Mouse (Mus musculus) cerebellum, adult 11 months (tissue): ENCODE results near the gene Caskin2.

Experiments used
- DNase-seq: peaks from one replicate; pipeline ENCODE4 v3.0.0; 2022

The Caskin2 gene

DNA sequence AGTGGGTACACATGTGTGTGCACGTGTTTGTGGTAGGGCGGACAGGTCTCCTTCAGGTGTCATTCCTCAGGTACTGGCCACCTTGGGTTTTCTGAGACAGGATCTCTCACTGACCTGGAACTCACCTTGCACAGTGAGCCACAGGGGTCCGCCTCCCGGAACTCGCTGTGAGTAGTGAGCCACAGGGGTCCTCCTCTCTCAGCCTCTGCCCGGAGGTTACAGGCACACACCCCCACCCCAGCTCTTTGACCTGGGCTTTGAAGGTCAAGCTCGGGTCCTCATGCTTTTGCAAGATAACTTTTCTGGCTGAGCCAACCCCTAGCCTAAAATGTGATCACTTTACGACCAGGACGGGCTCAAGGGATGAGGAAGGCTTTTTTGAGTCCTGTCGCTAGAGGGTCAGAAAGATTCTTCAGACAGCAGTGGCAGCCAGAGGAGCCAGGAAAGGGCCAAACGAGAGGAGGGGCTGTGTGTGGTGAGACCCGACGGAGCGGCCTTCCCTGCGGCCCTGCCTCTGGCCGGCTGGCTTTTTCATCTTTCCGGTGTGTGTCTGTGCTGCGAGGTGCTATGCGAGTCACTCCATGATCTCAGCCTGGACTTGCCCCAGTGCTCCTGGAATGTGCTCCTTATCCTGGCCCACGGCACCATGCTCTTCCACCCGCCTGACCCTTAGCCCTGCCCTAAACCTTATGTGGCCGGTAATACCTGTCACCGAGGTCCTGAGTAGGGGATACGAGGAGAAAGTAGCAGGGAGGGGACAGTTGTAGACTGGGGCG lies 17.3 kb upstream of the Caskin2 start:
- no peak for DNase-seq

DNA sequence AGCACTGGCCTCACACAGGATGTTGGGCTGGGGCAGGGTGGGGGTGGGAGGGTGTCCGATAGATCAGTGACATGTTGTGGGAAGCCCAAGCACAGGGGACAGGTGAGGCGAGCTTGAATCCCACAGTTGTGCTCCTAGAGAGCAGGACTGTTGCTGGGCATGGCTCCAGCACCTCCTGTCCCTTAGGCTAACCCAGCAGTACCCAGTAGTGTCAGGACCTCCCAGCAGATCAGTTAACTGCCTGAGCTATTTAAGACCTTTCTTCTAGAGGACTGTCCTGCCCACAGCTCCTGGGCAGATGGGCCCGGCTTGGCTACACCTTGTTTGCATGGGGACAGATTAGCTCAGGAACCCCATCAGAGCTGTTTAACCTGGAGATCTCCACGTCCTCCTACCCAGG lies 15.6 kb upstream of the Caskin2 start:
- no peak for DNase-seq

DNA sequence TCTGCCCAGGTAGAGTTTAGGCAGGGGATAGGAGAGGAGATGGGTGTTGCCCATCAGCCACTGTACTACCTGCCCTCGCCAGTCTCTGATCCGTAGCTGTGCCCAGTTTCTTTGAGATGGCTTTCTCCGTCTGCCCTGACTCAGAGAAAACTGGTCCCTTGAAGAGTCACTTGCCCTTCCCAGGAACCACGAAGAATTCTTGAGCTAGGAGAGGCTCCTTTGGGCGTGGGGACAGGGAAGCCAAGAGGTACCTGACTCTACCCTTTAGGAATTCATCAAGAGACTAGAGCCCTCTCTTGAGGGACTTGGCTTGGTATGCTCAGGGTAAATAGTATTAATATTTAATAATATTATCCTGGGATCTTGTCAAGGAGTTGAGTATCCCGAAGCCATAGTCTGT lies 14.2 kb upstream of the Caskin2 start:
- DNase-seq, result no peak

DNA sequence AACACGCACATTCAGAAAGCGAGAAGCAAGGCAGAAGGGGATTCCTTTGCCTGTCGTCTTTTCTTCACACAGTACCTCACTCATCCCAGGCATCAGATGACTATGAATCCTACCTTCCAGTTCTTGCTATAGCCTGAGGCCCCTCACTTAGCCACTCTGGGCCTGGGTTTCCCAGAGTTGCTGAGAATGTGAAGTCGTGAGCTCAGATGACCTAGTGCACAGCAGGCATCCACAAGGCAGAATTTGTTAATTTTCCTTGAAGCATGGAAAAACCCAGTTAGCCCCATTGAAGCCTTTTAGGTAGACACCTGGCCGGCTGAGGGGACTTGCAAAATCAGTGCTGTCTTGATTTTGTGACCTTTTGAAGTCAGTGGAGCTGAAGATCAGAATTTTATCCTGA lies 13.0 kb upstream of the Caskin2 start:
- no peak for DNase-seq

DNA sequence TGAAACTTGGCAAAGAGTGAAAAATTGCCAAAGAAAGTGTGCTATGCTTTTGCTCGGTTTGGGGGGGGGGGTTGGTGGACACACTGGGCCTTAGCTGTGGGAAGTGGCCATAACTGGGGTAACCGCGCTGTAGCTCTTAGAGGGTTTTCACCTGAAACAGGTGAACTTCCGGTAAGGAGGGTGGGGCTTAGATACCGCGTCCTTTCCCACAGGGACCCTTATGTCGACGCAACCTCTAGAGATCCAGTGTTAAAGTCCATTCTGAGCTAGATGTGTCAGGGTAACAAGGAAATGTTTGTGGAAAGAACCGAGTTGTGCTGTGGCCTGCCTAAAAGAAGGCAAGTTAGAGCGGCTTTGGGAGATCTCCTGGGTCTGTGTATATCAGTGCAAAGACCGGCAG lies 11.4 kb upstream of the Caskin2 start:
- DNase-seq, result no peak

DNA sequence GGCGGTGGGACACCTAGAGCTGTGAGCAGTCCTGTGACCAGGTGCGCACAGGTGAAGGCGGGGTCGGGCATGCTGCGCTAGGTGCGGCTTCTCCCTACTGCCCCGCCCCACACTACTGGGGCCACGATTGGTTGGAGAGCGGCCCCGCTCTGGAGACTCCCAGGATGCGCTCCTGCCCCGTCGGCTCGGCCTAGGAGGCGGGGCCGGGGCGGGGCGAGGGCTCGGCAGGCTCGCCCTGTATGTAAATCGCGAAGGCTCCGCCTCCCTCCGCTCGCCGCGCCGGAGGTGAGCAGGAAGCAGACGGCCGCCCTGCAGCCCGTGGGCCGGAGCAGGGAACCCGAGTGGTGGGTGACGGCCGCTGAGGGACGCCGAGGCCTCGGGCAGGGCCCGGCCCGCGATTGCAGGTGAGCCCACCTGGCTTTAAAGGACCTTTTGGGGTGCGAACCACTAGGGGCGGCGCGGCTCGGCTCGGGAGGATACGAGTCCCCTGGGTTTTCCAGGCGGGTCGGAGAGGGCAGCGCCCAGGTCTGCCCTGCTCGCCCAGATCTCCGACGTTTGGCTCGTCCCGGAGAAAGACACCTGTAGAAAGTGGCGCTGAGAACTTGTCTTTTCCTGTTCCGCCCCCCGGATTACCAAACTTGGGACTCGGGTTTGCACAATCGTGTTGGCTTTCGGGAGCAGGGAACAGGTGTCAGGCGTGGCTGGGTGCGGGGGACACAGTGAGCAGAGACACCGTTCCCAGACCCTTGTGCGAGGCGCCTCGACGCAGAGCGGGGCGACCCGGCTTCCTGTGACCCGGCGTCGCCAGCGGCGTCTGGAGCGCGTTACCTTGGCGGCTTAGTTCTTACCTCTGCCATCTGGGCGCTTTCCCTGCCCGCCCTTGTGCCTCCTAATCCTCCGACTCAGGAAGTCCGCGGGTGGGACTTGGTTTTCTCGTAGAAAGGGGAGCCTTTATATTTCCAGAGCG lies 10.6 kb upstream of the Caskin2 start, which contains the start of gene Llgl2:
Gene Llgl2, plus strand, starts transcription at position 276 of the 967 bp plus-strand sequence.
- peak; percentile 74 for DNase-seq

DNA sequence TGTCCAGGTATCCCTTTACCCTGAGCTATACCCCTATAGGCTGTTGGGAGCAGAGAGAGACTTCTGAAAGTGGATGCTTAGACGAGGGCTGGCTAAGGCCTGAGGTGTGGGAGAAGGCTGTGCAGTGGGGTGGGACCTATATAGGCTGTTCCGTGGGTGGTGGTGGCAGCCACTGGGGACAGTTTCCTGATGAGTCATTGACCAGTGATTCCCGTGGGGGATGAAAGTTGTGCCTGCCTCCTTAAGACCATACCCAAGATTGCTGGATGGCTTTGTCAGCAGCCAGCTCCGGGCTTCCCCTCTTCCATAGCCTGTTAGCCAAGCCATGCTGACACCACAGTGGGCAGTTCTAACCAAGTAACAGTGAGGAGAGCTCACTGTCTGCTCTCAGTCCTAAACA lies 7.6 kb upstream of the Caskin2 start:
- DNase-seq, result no peak

DNA sequence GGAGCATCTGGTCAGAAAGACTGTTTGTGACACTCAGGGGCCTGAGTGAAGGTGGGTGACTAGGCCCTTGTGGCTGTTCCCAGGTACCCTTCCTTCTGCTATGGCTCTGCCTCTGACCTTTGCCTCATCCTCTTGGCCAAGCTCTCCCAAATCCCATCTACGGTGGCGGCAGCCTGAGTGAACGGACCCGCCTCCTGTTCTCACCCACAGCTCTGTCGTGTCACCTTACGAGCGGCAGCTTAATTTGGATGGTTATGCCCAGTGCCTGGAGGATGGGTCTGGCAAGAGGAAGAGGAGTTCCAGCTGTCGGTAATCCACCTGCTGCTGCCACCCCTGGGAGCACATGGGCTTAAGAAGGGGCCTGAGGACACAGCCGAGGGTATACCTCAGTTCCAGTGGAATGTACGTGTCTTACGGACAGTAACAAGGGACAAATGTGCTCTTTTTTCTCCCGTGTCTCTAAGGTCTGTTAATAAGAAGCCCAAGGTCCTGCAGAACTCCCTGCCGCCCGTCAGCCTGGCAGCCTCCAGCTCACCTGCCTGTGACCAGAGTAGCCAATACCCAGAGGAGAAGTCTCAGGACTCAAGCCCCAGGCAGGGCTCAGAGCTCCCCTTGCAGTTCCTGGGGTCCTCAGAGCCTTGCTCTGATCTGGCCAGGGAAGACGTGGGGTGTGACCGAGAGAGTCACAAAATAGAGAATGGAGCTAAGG lies 6.6 kb upstream of the Caskin2 start:
- no peak for DNase-seq

DNA sequence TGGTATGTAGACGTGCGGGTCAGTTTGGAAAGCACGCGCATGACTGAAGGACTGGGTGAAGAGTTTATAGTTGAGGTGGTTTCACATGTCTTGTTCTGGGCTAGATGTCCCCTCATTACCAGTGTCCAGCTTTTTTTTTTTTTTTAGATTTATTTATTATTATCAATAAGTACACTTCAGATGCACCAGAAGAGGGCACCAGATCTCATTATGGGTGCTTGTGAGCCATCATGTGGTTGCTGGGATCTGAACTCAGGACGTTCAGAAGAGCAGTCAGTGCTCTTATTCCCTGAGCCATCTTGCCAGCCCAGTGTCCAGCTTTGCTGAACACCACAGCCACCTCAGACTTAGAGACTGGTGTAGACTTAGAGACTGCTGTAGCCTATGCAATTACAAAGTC lies 3.9 kb upstream of the Caskin2 start:
- no peak for DNase-seq

DNA sequence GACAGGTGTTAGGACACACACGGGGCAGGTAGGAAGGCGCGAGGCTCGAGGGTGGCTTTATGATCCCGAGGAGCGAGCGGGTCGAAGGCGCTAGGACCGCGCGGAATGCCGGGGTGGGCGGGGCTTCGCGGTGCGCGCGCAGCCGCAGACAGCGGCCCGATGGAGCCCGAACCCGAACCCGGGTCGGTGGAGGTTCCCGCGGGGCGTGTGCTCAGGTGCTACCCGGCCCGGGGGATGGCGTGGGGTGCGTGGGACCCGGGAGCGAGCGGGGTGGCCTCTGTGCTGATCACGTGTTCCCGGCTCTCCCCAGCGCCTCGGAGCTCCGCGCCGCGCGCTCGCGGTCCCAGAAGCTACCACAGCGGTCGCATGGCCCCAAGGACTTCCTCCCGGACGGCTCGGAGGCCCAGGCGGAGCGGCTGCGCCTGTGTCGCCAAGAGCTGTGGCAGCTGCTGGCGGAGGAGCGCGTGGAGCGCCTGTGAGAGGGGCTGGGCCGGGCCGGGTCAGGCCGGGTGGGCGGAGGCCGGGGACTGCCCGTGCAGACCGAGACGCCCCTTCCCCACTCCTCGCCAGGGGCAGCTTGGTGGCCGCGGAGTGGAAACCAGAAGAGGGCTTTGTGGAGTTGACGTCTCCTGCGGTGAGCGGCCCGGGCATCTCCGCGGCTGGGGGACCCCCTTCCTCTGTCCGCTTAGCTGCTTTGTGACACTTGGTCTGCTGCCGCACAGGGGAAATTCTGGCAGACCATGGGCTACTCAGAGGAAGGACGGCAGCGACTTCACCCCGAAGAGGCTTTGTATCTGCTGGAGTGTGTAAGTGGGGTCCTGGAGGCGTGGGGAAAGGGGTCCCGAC lies 1.4 kb upstream of the Caskin2 start, which contains the start of gene Tsen54:
Gene Tsen54, plus strand, starts transcription at position 120 of the 846 bp plus-strand sequence.
- DNase-seq, result peak; percentile 87

DNA sequence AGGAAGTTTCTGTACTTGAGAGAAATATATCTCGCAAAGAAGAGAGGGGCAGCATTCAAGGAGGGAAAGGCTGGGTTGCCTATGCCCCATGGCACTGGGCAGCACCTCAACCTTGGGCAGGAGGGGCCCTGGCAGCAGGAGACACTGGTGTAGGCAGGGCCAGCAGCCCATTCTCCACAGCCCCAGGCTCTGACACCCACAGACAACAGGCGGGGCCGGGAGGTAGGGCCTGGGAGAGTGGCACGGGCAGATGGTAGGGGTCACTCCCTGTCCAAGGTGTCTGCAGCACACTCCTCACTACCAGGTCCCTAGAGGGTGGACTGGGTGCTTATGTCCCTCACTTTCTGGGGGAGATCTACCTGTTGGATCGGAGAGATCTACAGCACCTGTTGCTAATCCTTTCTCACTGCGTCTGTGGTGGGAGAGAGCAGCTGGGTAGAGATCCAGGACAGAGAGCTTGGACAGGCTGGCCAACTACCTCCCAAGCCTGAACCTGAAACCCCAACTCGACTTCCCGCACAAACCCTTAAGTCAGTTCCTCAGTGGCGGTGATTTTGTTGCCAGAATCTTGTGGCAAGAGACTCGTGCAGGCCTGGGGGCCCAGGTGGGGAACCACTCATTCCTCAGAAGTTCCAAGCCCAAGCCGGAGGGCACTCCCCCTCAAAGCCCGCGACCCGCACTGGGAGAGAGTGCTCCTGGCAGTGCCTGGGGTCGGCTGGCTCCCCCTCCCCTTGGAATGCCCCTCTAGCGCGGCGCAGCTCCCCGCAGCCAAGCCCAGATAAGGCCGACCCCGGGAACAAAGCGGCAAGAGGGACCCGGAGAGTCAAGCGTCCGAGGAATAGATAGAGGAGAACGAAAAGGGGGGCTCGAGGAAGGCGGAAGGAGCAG lies 662 bp downstream of the Caskin2 start:
- DNase-seq, result peak; percentile 41

DNA sequence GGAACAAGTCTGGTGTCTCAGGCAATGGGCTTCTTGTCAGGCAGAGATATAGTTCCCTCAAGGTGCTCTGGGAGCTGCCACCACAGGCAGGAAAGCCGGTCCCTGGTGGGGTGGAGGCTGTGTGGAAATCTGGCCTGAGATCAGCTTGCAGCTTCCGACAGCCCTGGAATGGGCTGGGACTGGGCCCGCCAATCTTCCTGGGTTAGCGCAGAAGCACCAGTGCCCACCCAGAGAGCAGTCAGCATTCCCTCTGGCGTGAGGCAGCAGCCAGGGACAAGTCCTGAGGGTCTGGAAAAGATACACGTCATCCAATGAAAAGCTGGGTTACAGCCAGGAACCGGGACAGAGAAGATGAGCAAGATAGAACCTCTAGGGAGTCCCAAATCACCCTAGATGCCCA lies 1.3 kb downstream of the Caskin2 start:
- DNase-seq, result no peak

DNA sequence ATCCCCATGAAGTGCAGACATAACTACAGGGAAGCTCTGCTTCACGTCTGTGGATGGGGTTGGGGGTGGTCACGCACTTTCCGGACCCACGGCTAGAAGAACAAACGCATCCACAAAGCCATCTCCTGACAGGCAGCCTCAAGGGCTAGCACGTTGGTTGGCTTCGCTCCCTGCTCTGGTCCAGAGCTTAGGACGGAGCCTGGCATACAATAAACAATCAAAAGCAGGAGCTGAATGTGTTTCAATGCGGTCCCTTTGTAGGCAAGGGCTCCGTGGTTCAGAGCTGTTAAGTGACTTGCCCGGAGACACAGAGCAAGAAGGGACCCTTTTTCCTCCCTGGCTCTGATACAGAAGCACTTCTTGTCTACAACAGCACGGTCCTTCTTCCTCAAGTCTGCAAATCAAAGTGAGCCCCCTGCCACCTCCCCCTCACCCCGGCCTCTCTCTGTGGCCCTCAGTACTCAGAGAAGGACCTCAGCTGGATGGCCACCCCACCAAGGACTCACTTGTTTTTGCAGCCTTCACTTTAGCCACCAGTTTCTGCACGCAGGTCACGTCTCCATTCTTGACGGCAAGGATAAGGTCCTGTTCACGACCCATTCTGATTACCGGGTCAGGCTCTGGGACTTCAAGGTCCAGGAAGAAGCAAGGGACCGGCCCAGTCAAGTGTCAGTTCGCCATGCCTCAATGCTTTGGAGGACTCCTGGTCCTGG lies 1.9 kb downstream of the Caskin2 start:
- DNase-seq, result no peak

DNA sequence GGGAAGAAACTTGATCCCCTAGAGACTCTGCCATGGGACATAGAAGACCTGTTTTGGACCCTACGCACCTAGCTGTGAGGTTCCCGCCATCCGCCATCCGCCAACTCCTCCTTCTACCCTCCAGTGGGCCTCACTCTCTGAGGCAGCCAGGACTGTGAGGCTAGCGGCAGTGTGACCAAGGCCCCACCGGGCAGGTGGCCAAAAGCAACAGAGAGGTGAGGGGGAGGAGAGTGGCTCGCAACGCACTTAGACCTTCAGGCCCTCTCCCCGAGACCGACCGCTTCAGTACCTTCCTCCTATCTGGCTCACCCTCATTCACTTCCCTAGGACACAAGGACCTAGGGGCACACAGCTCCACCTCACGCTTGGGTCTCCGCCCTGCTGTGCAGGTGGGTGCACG lies 3.1 kb downstream of the Caskin2 start:
- no peak for DNase-seq

DNA sequence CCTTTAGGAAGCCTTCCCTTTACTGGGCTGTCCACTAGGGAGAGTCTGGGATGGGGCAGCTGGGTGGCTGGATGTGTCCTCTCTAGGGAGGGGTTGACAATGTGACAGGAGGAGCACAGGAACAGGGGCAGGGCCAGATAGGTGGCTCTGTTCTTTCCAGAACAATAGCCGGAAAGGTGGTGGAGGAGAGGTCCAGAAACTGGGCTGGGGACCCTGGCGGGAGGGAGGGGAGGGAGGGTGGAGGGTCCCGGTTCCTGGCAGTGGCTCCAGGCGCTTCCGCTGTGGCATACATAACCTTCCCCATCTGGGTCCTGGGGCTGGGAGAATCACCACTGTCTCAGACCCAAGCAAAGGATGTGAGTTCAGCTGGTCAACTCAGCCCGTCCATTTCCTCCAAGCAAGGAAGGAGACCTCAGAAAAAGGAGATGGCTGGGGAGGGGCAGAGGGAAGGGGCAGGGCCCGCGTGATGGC lies 4.1 kb downstream of the Caskin2 start:
- no peak for DNase-seq

DNA sequence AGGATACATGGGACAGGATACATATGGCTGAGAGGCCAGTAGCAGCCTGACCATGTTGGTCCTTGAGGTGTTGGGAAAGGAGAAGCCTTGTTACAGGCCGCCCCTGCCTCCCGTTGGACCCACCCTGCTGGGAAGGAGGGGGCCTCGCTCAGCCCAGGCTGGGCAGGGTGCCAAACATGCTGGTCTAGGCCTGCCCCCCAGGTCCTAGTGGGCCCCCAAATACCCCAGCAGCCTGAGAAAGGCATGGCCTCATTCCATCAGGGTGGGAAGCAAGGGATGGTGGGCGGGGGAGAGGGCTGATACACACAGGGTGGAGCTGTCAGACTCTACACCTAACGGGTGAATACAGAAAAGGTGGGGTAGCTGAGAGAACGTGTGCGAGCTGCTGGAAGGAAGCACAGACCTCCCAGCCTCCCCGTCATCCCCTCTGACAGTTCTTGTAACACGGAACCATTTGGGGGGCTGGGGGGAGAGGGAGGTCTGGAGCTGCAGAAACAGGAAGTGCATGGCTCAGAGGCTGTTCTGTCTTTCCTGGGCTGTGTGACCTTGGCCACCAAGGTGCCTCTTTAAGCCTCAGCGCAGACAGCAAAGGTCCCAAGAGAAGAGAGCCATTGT lies 4.6 kb downstream of the Caskin2 start:
- DNase-seq, result no peak

DNA sequence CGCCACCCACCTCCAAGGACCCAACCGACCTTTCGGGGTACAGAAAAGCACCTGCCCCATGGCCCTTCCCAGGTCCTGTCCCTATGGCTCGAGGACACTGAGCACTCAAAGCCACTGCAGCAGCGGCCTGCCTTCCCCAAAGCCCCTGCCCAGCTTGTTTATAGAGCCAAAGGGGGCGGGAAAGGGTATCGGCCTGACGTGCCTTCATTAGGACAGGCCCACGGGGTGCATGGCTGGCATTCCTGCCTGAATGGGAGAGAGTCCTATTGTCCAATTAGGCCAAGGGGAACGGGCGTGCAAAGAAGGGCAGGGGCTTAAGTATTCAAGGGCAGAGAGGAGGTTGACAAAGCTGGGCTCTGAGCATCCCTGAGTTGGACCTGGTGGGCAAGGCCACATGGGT lies 5.5 kb downstream of the Caskin2 start:
- no peak for DNase-seq

DNA sequence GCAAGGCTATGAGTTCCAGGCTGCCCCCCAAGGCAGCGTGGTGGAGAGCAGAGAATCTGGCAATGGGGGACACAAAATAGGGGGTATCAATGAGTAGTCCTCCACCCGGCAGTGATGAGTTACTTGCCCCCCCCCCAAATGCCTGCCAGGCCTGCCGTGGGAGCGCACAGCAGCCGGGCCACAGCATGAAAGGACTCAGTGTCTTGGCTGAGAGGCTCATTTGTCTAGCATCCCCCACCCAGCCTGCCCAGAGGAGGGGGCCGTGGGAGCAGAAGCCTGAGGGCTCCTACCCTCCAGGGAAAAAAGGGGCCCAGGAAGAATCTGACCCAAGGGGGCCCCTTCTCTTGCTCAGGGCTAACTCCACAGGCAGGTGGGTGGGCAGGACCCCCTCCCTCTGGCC lies 6.1 kb downstream of the Caskin2 start:
- DNase-seq, result no peak

DNA sequence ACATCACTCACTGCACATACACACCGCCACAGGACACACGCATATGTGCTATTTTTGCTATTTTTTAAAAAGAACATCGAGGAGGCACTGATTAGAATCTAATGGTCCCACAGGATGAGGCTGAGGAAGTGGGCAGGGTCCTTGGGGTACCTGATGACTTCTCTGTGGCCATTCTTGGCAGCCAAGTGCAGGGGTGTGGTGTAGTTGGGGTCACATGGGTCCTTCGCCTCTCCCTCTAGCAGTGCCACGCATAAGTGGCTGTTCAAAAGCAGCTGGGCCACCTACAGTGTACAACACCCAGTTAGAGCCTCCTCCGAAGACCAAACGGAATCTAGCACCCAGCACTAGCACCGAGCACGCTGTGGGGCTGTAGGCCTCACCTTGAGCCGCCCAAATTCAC lies 7.3 kb downstream of the Caskin2 start:
- DNase-seq, result no peak

DNA sequence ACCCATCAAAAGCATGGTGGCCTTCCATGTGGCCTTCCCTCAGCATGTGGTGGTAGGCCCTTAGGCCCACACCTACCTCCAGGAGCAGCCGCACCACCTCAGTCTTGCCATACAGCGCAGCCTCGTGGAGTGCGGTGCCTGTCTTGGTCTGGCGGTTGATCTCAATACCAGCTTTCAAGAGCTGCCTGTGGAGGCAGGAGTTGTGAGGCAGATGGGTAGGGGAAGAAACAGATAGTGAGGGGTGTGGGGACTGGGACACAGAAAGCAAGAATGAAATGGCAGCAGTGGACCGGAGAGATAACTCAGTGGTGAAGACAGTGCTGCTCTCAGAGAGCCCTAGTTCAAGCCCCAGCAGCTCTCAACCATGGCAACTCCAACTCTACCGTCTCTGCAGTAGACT lies 8.4 kb downstream of the Caskin2 start:
- DNase-seq, result no peak
